Mouse (Mus musculus) common myeloid progenitor, adult 5-6 weeks (primary cell): ENCODE measurements around the gene Rtp3. TPM values are rescaled to one million over a fixed set of nuclear protein-coding genes. Genes with fewer than 3 reads are reported as not detected.
A peak's percentile ranks its signal among the peaks of the same experiment; 100 is the strongest.

ENCODE experiments used
- ATAC-seq: replicated peaks from 2 replicates; pipeline ENCODE4 v1.8.0; 2016; ENCODE audit warnings: low read depth, mild to moderate bottlenecking, moderate TSS enrichment, inconsistent platforms; ENCODE audit not compliant: poor library complexity, severe bottlenecking
- total RNA-seq: library from RNA; stranded (forward); fragments of 200-1000, 187-1606 nt; gene quantifications from 2 replicates; pipeline ENCODE4 v1.2.3, GENCODE M21; 2017

Rtp3 gene
- total RNA-seq, 1 experiment from 2014 or later, result not detected

- no peak for ATAC-seq
These were observed 41.5 kb downstream of the Rtp3 start for GRCm38 (mm10) chr9:110948813-110949310.

- ATAC-seq, result no peak
These were observed 42.5 kb downstream of the Rtp3 start for GRCm38 (mm10) chr9:110947900-110948299.

GRCm38 (mm10) chr9:110947261-110947661, 43.1 kb downstream of the Rtp3 start:
- ATAC-seq, result no peak

DNA sequence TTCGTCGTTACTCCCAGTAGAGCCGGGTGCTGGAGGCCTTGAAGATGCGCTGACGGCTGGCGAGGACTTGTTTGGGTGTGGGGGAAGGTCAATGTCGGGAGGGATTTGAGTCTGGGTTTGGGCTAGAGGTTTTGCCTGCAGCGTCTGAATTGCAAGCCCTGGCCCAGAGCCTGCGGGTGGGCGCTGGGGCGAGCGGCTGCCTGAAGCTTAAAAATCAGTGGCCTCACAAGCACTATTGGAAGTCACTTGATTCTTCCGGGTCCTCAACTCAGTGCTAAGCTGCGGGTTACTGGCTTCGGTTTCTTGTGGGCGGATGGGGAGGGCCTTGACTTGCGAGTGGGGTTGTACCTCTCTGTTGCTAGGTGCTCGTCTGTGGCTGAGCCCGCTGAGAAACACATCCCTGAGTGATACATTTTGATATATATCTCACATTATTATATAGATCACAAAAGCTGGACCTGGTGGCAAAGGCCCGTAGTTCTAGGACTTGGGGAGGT, 43.8 kb downstream of the Rtp3 start:
- peak; percentile 55 for ATAC-seq

DNA sequence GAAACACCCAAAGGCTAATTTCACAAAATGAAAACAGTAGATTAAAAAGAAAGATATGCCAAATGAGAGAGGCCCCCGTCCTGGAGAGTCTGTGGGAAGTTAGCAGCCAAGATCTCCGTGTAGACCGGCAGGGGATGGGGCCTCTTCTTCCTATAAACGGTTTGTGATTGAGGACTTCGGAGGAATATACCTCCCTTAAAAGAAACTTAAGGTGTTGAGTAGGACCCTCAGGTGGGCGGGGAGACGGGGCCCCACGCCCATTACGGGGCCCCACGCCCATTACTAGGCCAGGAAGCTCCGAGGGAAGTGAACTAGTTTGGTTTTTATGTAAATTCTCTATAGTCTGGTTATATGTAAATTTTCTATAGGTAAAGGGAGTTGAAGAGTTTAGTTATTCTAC, 44.5 kb downstream of the Rtp3 start, which contains the start of gene Tdgf1:
Tdgf1 (minus strand) TSS at position 233 of the 400 bp plus-strand sequence.
- ATAC-seq, result no peak

DNA sequence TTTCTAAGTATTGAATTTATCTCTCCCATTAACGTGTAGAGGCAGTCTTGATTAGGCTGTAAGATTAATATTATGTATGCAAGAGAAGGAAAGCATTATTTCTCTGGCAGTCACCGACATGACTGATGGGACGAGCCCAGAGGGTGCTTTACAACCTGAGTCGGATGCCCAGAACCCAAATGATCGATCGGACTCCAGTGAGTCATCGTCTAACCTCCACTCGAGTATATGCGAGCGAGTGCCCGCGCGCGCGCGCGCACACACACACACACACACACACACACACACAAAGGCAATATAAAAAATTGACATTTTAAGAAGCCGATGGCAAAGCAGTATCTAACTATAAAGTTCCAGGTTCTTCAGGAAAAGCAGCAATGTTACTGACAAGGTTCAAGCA, 45.0 kb downstream of the Rtp3 start:
- ATAC-seq, result no peak

DNA sequence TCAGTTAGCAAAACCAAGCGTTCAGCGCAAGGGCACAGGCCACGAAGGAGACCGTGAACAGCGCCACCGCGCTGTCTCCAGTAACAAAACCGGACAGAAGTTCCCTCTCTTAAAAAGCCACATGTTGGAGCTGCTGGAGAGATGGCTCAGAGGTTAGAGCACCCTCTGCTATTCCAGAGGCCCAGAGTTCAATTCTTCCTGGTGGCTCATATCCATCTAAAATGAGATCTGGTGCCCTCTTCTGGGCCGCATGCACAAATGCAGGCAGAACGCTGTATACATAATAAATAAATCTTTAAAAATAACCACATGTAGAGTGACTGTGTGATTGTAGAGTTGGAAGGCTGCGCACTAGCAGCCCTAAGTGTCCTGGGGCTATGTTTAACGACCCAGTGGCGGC, 46.1 kb downstream of the Rtp3 start:
- ATAC-seq, result peak; percentile 66

- no peak for ATAC-seq
These were observed 52.6 kb downstream of the Rtp3 start for GRCm38 (mm10) chr9:110937506-110938490.

DNA sequence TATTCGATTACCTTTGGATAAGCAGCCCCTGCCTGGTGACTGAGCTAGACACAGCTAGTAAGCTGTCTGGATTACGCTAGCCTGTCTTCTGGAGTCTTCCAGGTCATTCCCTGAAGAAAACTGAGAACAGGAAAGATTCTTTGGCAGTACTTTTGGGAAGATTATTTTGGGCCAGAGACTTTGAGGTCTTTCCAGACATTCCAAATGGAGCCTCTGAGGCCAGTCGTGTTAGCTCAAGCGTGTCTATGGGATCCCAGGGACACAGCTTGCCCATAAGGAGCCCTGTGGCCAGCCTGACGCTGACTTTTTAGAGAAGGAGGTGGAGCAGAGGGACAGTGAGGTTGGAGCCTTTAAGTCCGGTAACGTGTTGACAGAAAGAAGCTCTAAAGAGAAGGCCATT, 54.4 kb downstream of the Rtp3 start:
- no peak for ATAC-seq

Other genes starting within 250 kb of the Rtp3 start
- not detected in 2 replicates for gene Myl3, start 248.7 kb downstream of the Rtp3 start, total RNA-seq
- 0.23 TPM in 1 of 2 replicates, not detected in the other for gene Pth1r, start 243.4 kb downstream of the Rtp3 start, total RNA-seq
- not detected in 2 replicates for gene Prss42, start 192.4 kb downstream of the Rtp3 start, total RNA-seq
- not detected in 2 replicates for gene Prss44, start 176.6 kb downstream of the Rtp3 start, total RNA-seq
- not detected in 2 replicates for gene Prss43, start 163.9 kb downstream of the Rtp3 start, total RNA-seq
- not detected in 2 replicates for gene Prss45, start 156.0 kb downstream of the Rtp3 start, total RNA-seq
- not detected in 2 replicates for gene Prss46, start 146.1 kb downstream of the Rtp3 start, total RNA-seq
- 8.7 and 10.2 TPM in 2 replicates for gene Prss50, start 132.6 kb downstream of the Rtp3 start, total RNA-seq
- 0.87 and 3.1 TPM in 2 replicates for gene Als2cl, start 110.7 kb downstream of the Rtp3 start, total RNA-seq
- 0.23 TPM in 1 of 2 replicates, not detected in the other for gene Tmie, start 110.5 kb downstream of the Rtp3 start, total RNA-seq
- not detected in 2 replicates for gene Fam240a, start 73.7 kb downstream of the Rtp3 start, total RNA-seq
- not detected in 2 replicates for gene Tdgf1, start 44.4 kb downstream of the Rtp3 start, total RNA-seq
- 0.32 and 1.7 TPM in 2 replicates for gene Lrrc2, start 39.0 kb downstream of the Rtp3 start, total RNA-seq
- 52.3 and 80.1 TPM in 2 replicates for gene Ltf, start 28.7 kb upstream of the Rtp3 start, total RNA-seq
- gene Ccrl2, start 66.9 kb upstream of the Rtp3 start, total RNA-seq, result 9.6 and 10.5 TPM in 2 replicates
- gene Lrrfip2, start 127.0 kb upstream of the Rtp3 start, total RNA-seq, result 70.2 and 77.5 TPM in 2 replicates